Mouse (Mus musculus): Measurements from ENCODE around the gene Cdc14b. TPM values are rescaled to one million over a fixed set of nuclear protein-coding genes. Genes with fewer than 3 reads are reported as not detected.

The Cdc14b gene
- polyA plus RNA-seq, 1 experiment from 2014 or later: 3.8 TPM

DNA sequence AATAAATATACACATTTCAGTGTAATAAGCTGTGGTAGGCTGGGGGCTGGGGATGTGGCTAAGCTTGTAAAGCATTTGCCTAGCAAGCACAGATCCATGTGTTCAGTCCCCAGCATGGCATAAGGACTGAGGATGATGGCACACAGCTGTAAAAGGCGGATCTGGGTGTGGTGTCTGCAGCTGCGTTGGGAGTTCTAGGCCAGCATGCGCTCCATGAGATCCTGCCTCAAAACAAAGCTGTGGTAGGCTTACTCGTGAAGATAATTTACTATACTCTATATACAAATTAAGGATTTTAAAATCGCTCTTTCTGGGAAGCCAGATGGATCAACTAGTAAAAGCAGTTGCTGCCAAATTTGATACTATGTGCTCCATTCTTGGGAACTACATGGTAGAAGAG, 60.2 kb downstream of the Cdc14b start:
- H3K9me3 ChIP-seq (replicated peaks): no peaks in the 10 kb centered on the region
- no peak overlapping the region for H3K4me2 ChIP-seq
- no peak overlapping the region for H3K4me3 ChIP-seq
- ATAC-seq: no peak
- WGBS: 95% methylated on average over 5 of the region's 5 CpGs
- H3K27me3 ChIP-seq: no peaks in the 10 kb centered on the region
- H3K4me1 ChIP-seq: no peaks in the 10 kb centered on the region
- H3K9ac ChIP-seq: no peak overlapping the region
- no peaks in the 10 kb centered on the region for H3K36me3 ChIP-seq (ENCODE audit: poor library complexity, severe bottlenecking)
- no peak overlapping the region for H3K27ac ChIP-seq

DNA sequence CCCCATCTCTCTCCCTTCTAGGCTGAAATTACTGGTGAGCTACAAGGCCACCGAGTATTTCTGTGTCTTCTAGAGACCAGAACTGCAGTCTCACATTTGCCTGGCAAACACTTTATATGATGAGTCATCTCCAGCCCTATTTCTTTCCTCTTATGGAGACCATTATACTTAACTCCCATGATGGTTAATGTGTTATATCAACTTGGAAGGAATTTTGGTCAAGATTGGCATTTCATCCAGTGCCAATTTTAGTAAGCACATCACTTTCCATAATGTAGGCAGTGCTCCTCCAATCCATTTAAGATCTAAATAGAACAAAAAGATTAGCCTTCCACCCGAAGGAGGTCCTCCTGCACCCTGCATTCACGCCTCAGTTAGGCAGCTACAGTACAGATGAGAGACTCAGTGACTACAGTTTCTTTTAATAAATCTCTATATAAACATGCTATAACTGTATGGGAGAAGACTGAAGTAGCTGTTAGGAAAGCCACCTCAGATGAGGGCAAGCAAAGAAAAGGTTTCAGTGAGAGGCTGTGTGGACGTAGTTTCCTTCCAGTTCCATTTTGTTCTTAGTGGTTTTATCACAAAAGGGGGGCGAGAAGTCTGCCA, 63.0 kb downstream of the Cdc14b start:
- Histone ChIP-seq H3K4me3 (no peak overlapping the region), H3K9ac (no peak overlapping the region), H3K4me2 (no peak overlapping the region), H3K9me3 (replicated peaks) (no peaks in the 10 kb centered on the region), H3K27ac (no peak overlapping the region), H3K36me3 (ENCODE audit: poor library complexity, severe bottlenecking) (no peaks in the 10 kb centered on the region), H3K27me3 (no peaks in the 10 kb centered on the region), H3K4me1 (no peaks in the 10 kb centered on the region)
- 84% methylated on average over 5 of the region's 5 CpGs for WGBS
- no peak for ATAC-seq

DNA sequence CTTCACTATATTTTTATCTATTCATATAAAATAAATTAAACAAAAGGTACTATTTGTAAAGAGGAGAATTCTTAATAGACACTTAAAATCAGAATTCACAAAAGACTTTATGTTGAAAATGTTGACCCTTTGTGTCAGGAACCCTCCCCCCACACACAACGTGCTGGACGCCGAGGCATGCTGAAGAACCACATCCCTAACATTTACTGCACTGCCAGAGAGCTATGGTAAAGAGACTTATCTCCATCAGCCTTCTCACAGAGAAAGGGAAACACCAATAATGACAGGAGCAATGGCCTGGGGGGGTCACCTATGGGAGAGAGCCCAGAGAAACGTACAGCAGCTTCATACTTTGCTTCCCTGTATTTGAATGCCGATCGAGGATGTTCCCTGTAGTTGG, 66.9 kb downstream of the Cdc14b start:
- H3K9me3 ChIP-seq (replicated peaks): no peaks in the 10 kb centered on the region
- no peaks in the 10 kb centered on the region for H3K36me3 ChIP-seq (ENCODE audit: poor library complexity, severe bottlenecking)
- H3K4me1 ChIP-seq: no peaks in the 10 kb centered on the region
- no peak overlapping the region for H3K27ac ChIP-seq
- H3K9ac ChIP-seq: no peak overlapping the region
- WGBS: 93% methylated on average over 6 of the region's 6 CpGs
- ATAC-seq: no peak
- H3K4me2 ChIP-seq: no peak overlapping the region
- H3K4me3 ChIP-seq: no peak overlapping the region
- no peaks in the 10 kb centered on the region for H3K27me3 ChIP-seq

DNA sequence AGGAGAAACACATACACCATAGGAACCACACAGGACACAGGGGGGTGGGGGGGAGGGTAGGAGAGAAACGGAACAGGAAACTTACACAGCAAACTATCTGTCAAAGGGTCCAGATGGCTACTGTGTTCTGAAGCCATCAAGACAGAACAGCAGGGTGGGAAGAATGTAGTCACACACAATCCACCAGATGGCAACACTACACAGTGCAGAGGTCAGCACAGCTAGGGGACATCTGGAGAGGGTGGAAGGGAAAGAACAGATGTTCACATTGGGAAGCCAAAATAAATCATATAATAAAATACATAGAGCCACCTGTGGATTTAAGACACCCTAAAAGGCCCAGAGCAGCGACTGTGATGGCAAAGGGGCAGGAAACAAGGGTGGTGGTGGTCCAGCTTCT, 69.9 kb downstream of the Cdc14b start:
- Histone ChIP-seq H3K4me3 (no peak overlapping the region), H3K27me3 (no peaks in the 10 kb centered on the region), H3K9ac (no peak overlapping the region), H3K9me3 (replicated peaks) (no peaks in the 10 kb centered on the region), H3K27ac (no peak overlapping the region), H3K36me3 (ENCODE audit: poor library complexity, severe bottlenecking) (no peaks in the 10 kb centered on the region), H3K4me1 (0 out of 2 replicates have a peak, but pooled peaks cover 3% of the 10 kb centered on the region), H3K4me2 (no peak overlapping the region)
- no peak for ATAC-seq
- WGBS: 53% methylated on average over 2 of the region's 2 CpGs

DNA sequence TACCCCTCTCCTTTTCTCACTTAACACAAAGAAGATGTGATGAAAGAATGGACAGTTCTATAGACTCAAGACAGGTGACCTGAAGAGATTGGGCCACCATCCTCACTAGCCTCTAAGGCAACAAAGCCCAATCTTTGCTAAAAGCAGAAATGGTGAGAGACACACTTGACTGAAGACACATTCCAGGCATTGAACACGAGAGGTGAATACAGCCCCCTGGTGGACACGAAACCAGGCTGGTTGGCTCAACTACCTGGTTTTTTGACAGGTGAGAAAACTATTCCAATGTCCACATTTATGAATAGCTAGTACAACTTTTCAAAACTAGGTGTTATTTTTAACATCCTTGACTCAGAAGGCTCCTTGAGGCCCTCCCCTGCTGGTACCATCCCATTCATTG, 70.4 kb downstream of the Cdc14b start:
- 69% methylated on average over 2 of the region's 2 CpGs for WGBS
- Histone ChIP-seq H3K9me3 (replicated peaks) (no peaks in the 10 kb centered on the region), H3K4me3 (no peak overlapping the region), H3K36me3 (ENCODE audit: poor library complexity, severe bottlenecking) (no peaks in the 10 kb centered on the region), H3K9ac (no peak overlapping the region), H3K27ac (no peak overlapping the region), H3K4me2 (no peak overlapping the region), H3K27me3 (no peaks in the 10 kb centered on the region), H3K4me1 (0 out of 2 replicates have a peak, but pooled peaks cover 3% of the 10 kb centered on the region)
- ATAC-seq: no peak

DNA sequence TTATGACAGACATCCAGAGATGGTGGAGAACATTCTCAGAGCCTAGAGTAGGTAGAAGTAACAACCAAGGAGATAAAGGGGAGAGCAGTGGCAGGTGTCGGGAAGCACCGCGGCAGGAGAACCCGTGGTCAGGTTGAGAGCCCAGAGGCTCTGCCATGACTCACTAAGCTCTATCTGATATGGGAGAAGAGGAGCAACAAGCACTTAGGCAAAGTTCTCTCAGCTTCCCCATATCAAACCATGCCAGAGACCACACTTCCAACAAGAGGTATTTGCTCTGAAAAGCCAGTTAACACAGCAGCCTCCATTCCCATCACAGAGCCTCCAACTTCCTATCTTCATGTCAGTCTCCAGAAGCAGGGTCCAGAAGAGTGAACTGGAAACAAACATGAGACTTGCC, 74.2 kb downstream of the Cdc14b start:
- Histone ChIP-seq H3K4me3 (no peak overlapping the region), H3K27me3 (no peaks in the 10 kb centered on the region), H3K9ac (no peak overlapping the region), H3K4me2 (no peak overlapping the region), H3K9me3 (replicated peaks) (no peaks in the 10 kb centered on the region), H3K36me3 (ENCODE audit: poor library complexity, severe bottlenecking) (0 out of 2 replicates have a peak, but pooled peaks cover 2% of the 10 kb centered on the region), H3K4me1 (0 out of 2 replicates have a peak, but pooled peaks cover 3% of the 10 kb centered on the region), H3K27ac (no peak overlapping the region)
- whole genome bisulfite sequencing: 98% methylated on average over 4 of the region's 4 CpGs
- ATAC-seq: no peak

DNA sequence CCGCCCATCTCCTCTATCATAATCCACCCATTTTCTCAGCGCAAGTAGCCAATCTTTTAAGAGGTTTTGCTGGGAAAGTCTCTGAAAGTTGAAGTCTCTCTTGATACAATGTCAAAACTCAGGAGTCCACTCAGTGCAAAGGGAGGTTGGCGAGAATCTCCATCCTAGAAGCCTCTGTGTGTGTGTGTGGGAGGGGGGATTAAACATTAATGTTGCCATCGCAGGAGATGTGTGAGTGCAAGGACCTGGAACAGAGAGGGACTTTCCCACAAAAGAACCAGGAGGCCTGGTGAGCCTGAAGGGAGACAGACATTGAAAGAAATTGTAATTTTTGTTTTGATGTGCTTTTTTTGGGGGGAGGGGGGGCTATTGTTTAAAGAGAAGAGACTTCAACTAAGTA, 76.8 kb downstream of the Cdc14b start:
- no peak overlapping the region for H3K4me3 ChIP-seq
- H3K4me1 ChIP-seq: 0 out of 2 replicates have a peak, but pooled peaks cover 3% of the 10 kb centered on the region
- H3K4me2 ChIP-seq: no peak overlapping the region
- no peak overlapping the region for H3K9ac ChIP-seq
- H3K27ac ChIP-seq: no peak overlapping the region
- no peaks in the 10 kb centered on the region for H3K27me3 ChIP-seq
- 95% methylated on average over 4 of the region's 4 CpGs for WGBS
- no peak for ATAC-seq
- peaks cover 7% of the 10 kb centered on the region; the same call in 1 of the 2 replicates for H3K36me3 ChIP-seq (ENCODE audit: poor library complexity, severe bottlenecking)
- no peaks in the 10 kb centered on the region for H3K9me3 ChIP-seq (replicated peaks)

DNA sequence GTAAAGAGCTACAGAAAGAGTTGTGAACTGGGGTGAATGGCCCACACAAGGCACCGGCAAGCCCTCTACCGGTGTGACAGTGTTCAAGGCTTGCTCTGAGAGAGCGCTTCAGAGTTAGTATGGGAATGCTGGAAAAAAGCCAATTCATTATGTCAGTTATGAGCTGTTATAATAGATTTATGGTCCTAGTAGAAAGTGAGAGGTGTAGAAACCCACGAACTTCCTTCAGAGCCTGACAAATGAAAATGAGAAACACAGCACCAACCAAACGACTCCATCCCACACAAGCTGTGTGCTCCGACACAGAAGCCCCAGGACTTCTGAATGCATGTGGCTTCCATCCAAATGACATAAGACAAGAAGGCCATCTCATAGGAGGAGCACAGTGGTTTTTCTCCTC, 77.2 kb downstream of the Cdc14b start:
- no peak for ATAC-seq
- Histone ChIP-seq H3K27me3 (no peaks in the 10 kb centered on the region), H3K4me2 (no peak overlapping the region), H3K36me3 (ENCODE audit: poor library complexity, severe bottlenecking) (peaks cover 7% of the 10 kb centered on the region; the same call in 1 of the 2 replicates), H3K27ac (no peak overlapping the region), H3K9me3 (replicated peaks) (no peaks in the 10 kb centered on the region), H3K9ac (no peak overlapping the region), H3K4me3 (no peak overlapping the region), H3K4me1 (0 out of 2 replicates have a peak, but pooled peaks cover 3% of the 10 kb centered on the region)
- WGBS: 93% methylated on average over 6 of the region's 6 CpGs

DNA sequence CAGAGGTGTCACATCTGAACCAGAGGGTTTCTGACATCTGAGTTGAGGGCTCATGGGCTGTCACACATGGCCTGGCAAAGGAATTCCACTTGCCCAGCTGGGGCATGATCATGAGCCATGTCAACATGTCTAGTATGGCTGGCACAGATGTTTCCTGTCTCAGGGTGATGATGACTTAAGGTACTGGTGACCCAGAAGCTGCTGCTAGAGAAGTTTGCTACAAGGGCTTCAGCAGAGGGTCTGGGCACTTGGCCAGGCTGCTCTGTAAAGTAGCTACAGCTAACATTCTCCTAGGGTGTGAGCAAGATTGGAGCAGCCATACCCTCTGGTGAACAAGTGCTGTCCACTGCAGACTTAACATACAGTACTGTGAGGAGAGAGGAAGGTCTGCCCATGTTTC, 88.0 kb downstream of the Cdc14b start:
- no peaks in the 10 kb centered on the region for H3K9me3 ChIP-seq (replicated peaks)
- H3K36me3 ChIP-seq (ENCODE audit: poor library complexity, severe bottlenecking): peaks cover 15% of the 10 kb centered on the region
- no peak overlapping the region for H3K9ac ChIP-seq
- H3K27me3 ChIP-seq: no peaks in the 10 kb centered on the region
- H3K4me2 ChIP-seq: no peak overlapping the region
- no peaks in the 10 kb centered on the region for H3K4me1 ChIP-seq
- no peak overlapping the region for H3K27ac ChIP-seq
- ATAC-seq: no peak
- no peak overlapping the region for H3K4me3 ChIP-seq

DNA sequence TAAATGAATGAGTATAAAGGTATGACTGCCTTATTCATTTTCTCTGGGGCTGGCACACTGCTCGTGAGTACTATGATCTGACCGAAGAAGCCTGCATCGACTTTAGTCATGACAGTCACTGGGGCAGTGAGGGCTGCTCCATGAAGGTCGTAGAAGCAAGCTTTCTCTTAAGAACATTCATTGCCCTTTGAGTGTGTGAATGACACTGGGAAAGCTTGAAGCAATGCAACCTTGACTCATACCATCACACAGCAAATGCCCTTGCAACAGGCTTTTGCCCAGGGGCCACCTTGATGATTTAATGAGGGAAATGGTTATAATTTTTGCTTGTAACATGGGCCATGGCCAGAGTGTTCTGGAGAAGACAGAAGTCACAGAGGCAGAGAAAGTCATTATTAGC, 88.6 kb downstream of the Cdc14b start:
- no peak for ATAC-seq
- no peak overlapping the region for H3K4me2 ChIP-seq
- H3K4me3 ChIP-seq: no peak overlapping the region
- WGBS: 93% methylated on average over 4 of the region's 4 CpGs
- no peaks in the 10 kb centered on the region for H3K4me1 ChIP-seq
- no peaks in the 10 kb centered on the region for H3K9me3 ChIP-seq (replicated peaks)
- H3K27me3 ChIP-seq: no peaks in the 10 kb centered on the region
- H3K27ac ChIP-seq: no peak overlapping the region
- H3K36me3 ChIP-seq (ENCODE audit: poor library complexity, severe bottlenecking): peaks cover 15% of the 10 kb centered on the region
- H3K9ac ChIP-seq: no peak overlapping the region

DNA sequence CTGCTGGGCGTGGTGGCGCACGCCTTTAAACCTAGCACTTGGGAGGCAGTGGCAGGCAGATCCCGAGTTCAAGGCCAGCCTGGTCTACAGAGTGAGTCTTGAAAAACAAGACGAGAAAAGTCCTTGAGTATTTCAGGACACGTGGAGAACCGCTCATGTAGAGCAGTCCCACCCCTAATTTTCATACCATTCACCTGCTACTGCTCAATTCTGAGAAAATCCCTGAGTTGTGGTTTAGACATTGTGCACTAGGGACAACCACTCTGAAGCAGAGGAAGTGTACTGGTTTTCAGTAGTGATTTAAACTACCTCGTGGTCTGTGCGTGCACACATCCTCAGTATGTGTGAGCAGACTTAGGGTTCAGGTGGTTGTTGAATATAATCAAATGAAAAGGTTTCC, 89.5 kb downstream of the Cdc14b start:
- H3K9ac ChIP-seq: no peak overlapping the region
- no peaks in the 10 kb centered on the region for H3K9me3 ChIP-seq (replicated peaks)
- H3K4me3 ChIP-seq: no peak overlapping the region
- no peaks in the 10 kb centered on the region for H3K4me1 ChIP-seq
- peaks cover 15% of the 10 kb centered on the region for H3K36me3 ChIP-seq (ENCODE audit: poor library complexity, severe bottlenecking)
- no peak overlapping the region for H3K4me2 ChIP-seq
- no peak for ATAC-seq
- WGBS: 93% methylated on average over 9 of the region's 9 CpGs
- no peaks in the 10 kb centered on the region for H3K27me3 ChIP-seq
- H3K27ac ChIP-seq: no peak overlapping the region

DNA sequence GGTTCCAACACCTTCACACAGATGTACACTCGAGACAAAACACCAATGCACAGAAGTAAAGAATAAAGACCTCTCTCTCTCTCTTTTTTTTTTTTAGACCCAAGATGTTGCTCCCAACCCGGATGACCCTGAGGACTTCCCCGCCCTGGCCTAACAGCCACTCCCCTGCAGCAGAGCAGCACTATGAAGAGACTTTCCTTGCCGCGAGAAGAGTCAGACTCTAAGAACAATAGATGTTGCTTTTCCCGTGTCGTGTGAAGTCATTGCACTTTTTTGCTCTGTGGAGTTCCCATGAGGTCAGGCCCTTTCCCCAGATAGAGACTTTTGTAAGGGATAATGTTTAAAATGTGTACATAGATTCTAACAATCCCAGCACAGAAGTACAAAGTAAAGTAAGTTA, 89.9 kb downstream of the Cdc14b start:
- H3K4me2 ChIP-seq: no peak overlapping the region
- no peak for ATAC-seq
- no peak overlapping the region for H3K27ac ChIP-seq
- H3K9me3 ChIP-seq (replicated peaks): no peaks in the 10 kb centered on the region
- no peaks in the 10 kb centered on the region for H3K27me3 ChIP-seq
- no peak overlapping the region for H3K9ac ChIP-seq
- peaks cover 15% of the 10 kb centered on the region for H3K36me3 ChIP-seq (ENCODE audit: poor library complexity, severe bottlenecking)
- H3K4me1 ChIP-seq: no peaks in the 10 kb centered on the region
- no peak overlapping the region for H3K4me3 ChIP-seq
- 83% methylated on average over 7 of the region's 7 CpGs for WGBS

DNA sequence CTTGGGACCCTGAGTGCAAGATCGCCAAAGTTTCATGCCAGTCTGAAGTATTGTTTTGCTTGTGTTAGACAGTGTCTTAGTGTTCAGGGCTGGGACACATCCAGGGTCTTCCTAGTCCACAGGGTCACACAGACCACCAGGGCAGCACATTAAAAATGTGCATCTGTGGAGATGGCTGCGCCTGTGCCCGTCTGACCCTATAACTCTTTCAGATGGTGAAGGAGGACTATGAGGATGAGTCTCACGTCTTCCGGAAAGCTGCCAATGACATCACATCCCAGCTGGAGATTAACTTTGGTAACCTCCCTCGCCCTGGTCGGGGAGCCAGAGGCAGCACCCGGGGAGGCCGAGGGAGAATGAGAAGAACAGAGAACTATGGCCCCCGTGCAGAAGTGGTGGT, 90.7 kb downstream of the Cdc14b start:
- H3K36me3 ChIP-seq (ENCODE audit: poor library complexity, severe bottlenecking): peaks cover 15% of the 10 kb centered on the region

More for the DNA sequence above, 90.7 kb downstream of the Cdc14b start:
- H3K4me1 ChIP-seq: 0 out of 2 replicates have a peak, but pooled peaks cover under 1% of the 10 kb centered on the region
- no peak overlapping the region for H3K9ac ChIP-seq
- H3K4me2 ChIP-seq: no peak overlapping the region
- 86% methylated on average over 10 of the region's 10 CpGs for WGBS
- no peaks in the 10 kb centered on the region for H3K27me3 ChIP-seq
- no peak overlapping the region for H3K27ac ChIP-seq
- H3K4me3 ChIP-seq: no peak overlapping the region
- H3K9me3 ChIP-seq (replicated peaks): no peaks in the 10 kb centered on the region
- ATAC-seq: no peak
